Mouse (Mus musculus) urinary bladder, postnatal 36 days (tissue): ENCODE measurements around the gene Samd5.

ENCODE experiments used
- DNase-seq, 2 experiments: peaks; one replicate each; pipeline ENCODE4 v3.0.0; 2022; ENCODE audit warnings: low spot score in 2 of 2, mixed read lengths in 1 of 2

Gene Samd5

GRCm38 (mm10) chr10:9650050-9650825 is 24.8 kb downstream of the Samd5 start:
- no peak for DNase-seq

- no peak for DNase-seq
Observed at GRCm38 (mm10) chr10:9648464-9648863, 26.5 kb downstream of the Samd5 start.

- DNase-seq: no peak
Observed at GRCm38 (mm10) chr10:9647741-9648140, 27.3 kb downstream of the Samd5 start.

- DNase-seq: no peak
Observed at GRCm38 (mm10) chr10:9646391-9646790, 28.6 kb downstream of the Samd5 start.

GRCm38 (mm10) chr10:9643531-9643930 is 31.5 kb downstream of the Samd5 start:
- DNase-seq: no peak

GRCm38 (mm10) chr10:9642077-9642476 is 32.9 kb downstream of the Samd5 start:
- DNase-seq: no peak

- no peak for DNase-seq
Observed at GRCm38 (mm10) chr10:9640678-9641077, 34.3 kb downstream of the Samd5 start.

GRCm38 (mm10) chr10:9640056-9640455 is 35.0 kb downstream of the Samd5 start:
- DNase-seq: no peak

- DNase-seq: no peak
Observed at GRCm38 (mm10) chr10:9625356-9625755, 49.7 kb downstream of the Samd5 start.

- DNase-seq: no peak
Observed at GRCm38 (mm10) chr10:9621926-9622688, 52.9 kb downstream of the Samd5 start.

GRCm38 (mm10) chr10:9621055-9621454 is 54.0 kb downstream of the Samd5 start:
- no peak for DNase-seq

GRCm38 (mm10) chr10:9615009-9615408 is 60.0 kb downstream of the Samd5 start:
- no peak for DNase-seq

GRCm38 (mm10) chr10:9608854-9609253 is 66.2 kb downstream of the Samd5 start:
- DNase-seq: no peak

GRCm38 (mm10) chr10:9607155-9607554 is 67.9 kb downstream of the Samd5 start:
- DNase-seq: no peak

- DNase-seq: peak in 1 of 2 experiments; percentile 2
Observed at GRCm38 (mm10) chr10:9605635-9606034, 69.4 kb downstream of the Samd5 start.

- DNase-seq: no peak
Observed at GRCm38 (mm10) chr10:9603290-9603689, 71.7 kb downstream of the Samd5 start.

GRCm38 (mm10) chr10:9602845-9603244 is 72.2 kb downstream of the Samd5 start:
- peak in 1 of 2 experiments; percentile 12 for DNase-seq

- no peak for DNase-seq
Observed at GRCm38 (mm10) chr10:9602389-9602788, 72.6 kb downstream of the Samd5 start.

- DNase-seq: no peak
Observed at GRCm38 (mm10) chr10:9596228-9596627, 78.8 kb downstream of the Samd5 start.

- DNase-seq: no peak
Observed at GRCm38 (mm10) chr10:9594666-9595065, 80.3 kb downstream of the Samd5 start.

- DNase-seq: no peak
Observed at GRCm38 (mm10) chr10:9590606-9591005, 84.4 kb downstream of the Samd5 start.

- DNase-seq: no peak
Observed at GRCm38 (mm10) chr10:9586328-9586727, 88.7 kb downstream of the Samd5 start.

GRCm38 (mm10) chr10:9579374-9579773 is 95.6 kb downstream of the Samd5 start:
- no peak for DNase-seq
